21 mouse cellular contexts compared by ENCODE assay signal in the genomic region with DNA sequence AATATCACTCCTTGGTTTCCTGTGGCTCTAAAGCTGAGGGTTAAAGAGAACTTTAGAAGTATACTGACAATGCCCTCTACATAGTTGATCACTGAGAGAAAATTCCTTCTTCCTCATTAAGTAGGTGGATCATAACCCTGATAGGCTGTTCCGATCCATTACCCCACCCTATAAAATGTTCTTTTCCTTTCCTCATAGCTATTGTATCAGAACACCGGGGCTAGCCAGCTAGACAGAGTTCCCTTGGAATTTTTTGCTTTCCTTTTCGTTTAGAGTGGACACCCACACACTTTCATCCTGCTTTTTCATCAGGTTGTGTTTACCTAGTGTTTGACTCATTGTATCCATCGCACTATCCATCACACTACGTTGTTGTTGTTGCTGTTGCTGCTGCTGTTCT. TPM values are rescaled to one million over a fixed set of nuclear protein-coding genes. Genes with fewer than 3 reads are reported as not detected.
DNase-seq lines count a peak whose midpoint lies in the region; ATAC-seq lines count a peak whose summit lies in the region.
"Had no signal": no experiment of that assay in that cellular context is flagged by ENCODE, and none has a peak within 500 bp of the region (broad histone marks: within the 10 kb centered on the region; RNA-seq: fewer than 3 reads in every experiment).

No protein-coding gene starts in this region.

- peak overlapping the region; percentile 38 for H3K27ac ChIP-seq in heart, embryonic 15.5 days
- H3K27ac ChIP-seq in intestine, embryonic 16.5 days (ENCODE audit: low read length): no peak overlapping the region
- 0 out of 2 replicates have a peak overlapping the region, but pooled peaks have one; percentile 44 for H3K27ac ChIP-seq in stomach, embryonic 15.5 days
- no peak overlapping the region for H3K27ac ChIP-seq in neural tube, embryonic 15.5 days (replicated peaks)
- H3K27ac ChIP-seq: embryonic facial prominence, embryonic 12.5 days; hindbrain, embryonic 10.5 days; left cerebral cortex, adult 2 months; limb, embryonic 10.5 days; macrophage had no signal

- H3K4me2 ChIP-seq in heart, embryonic 15.5 days: 0 out of 2 replicates have a peak overlapping the region, but pooled peaks have one; percentile 22
- no peak overlapping the region for H3K4me2 ChIP-seq in intestine, embryonic 16.5 days (ENCODE audit: low read depth, low read length)
- no peak overlapping the region for H3K4me2 ChIP-seq in stomach, embryonic 15.5 days
- H3K4me2 ChIP-seq in neural tube, embryonic 15.5 days: no peak overlapping the region
- H3K4me2 ChIP-seq: embryonic facial prominence, embryonic 12.5 days; midbrain, embryonic 11.5 days had no signal

- H3K36me3 ChIP-seq in heart, embryonic 15.5 days: peaks cover 3% of the 10 kb centered on the region; the same call in 1 of the 2 replicates
- 0 out of 2 replicates have a peak, but pooled peaks cover 4% of the 10 kb centered on the region for H3K36me3 ChIP-seq in intestine, embryonic 16.5 days (ENCODE audit: control insufficient read depth, insufficient read depth, low read length)
- no peaks in the 10 kb centered on the region for H3K36me3 ChIP-seq in stomach, embryonic 15.5 days
- H3K36me3 ChIP-seq in neural tube, embryonic 15.5 days: peaks cover 15% of the 10 kb centered on the region

- no peak for ATAC-seq in heart, embryonic 15.5 days (replicated peaks; ENCODE audit: insufficient number of reproducible peaks, insufficient read depth, low FRiP score, low read depth)
- ATAC-seq in intestine, embryonic 16.5 days: peak; percentile 58
- ATAC-seq in stomach, embryonic 15.5 days (ENCODE audit: insufficient read depth, low FRiP score, low read depth): peak; percentile 8; the same call in 1 of the 2 replicates
- no peak for ATAC-seq in neural tube, embryonic 15.5 days (ENCODE audit: low FRiP score)
- no peak for ATAC-seq in inflammation-experienced regulatory T-cells, adult 6 months
- ATAC-seq: forebrain, embryonic 14.5 days had no signal

- no peaks in the 10 kb centered on the region for H3K27me3 ChIP-seq in heart, embryonic 15.5 days
- no peaks in the 10 kb centered on the region for H3K27me3 ChIP-seq in intestine, embryonic 16.5 days (replicated peaks; ENCODE audit: control insufficient read depth, insufficient read depth, low read length)
- no peaks in the 10 kb centered on the region for H3K27me3 ChIP-seq in stomach, embryonic 15.5 days (replicated peaks)
- no peaks in the 10 kb centered on the region for H3K27me3 ChIP-seq in neural tube, embryonic 15.5 days (replicated peaks)
- H3K27me3 ChIP-seq: embryonic facial prominence, embryonic 12.5 days had no signal

- intact Hi-C loops in heart, postnatal 14 days (cut with DNase I): no loop called here
- intact Hi-C loops in heart, postnatal 25 days (cut with DNase I): no loop called here

- DNase-seq in heart, adult 11 months: peak; percentile 46
- DNase-seq in heart, postnatal 14 days: no peak
- DNase-seq in heart, postnatal 25 days (ENCODE audit: low spot score): no peak
- DNase-seq: cerebellum, adult 9-11 months; gastrocnemius, postnatal 14 days; kidney, adult 9 months; lung, adult 2 months; retina, postnatal 1 day had no signal

- peaks cover 14% of the 10 kb centered on the region for H3K4me1 ChIP-seq in heart, embryonic 15.5 days (replicated peaks)
- H3K4me1 ChIP-seq in intestine, embryonic 16.5 days (ENCODE audit: control insufficient read depth, insufficient read depth, low read length): peaks cover 12% of the 10 kb centered on the region
- peaks cover 6% of the 10 kb centered on the region for H3K4me1 ChIP-seq in stomach, embryonic 15.5 days
- no peaks in the 10 kb centered on the region for H3K4me1 ChIP-seq in neural tube, embryonic 15.5 days
- H3K4me1 ChIP-seq: embryonic facial prominence, embryonic 12.5 days; hindbrain, embryonic 10.5 days had no signal

- H3K9me3 ChIP-seq in heart, embryonic 15.5 days (replicated peaks): no peaks in the 10 kb centered on the region
- H3K9me3 ChIP-seq in intestine, embryonic 16.5 days (ENCODE audit: control insufficient read depth, low read length): no peaks in the 10 kb centered on the region
- no peaks in the 10 kb centered on the region for H3K9me3 ChIP-seq in stomach, embryonic 15.5 days
- H3K9me3 ChIP-seq in neural tube, embryonic 15.5 days (replicated peaks): no peaks in the 10 kb centered on the region
- H3K9me3 ChIP-seq: embryonic facial prominence, embryonic 12.5 days; limb, embryonic 10.5 days had no signal

- H3K4me3 ChIP-seq in heart, embryonic 15.5 days: no peak overlapping the region
- H3K4me3 ChIP-seq in intestine, embryonic 16.5 days (ENCODE audit: low read length): no peak overlapping the region
- no peak overlapping the region for H3K4me3 ChIP-seq in stomach, embryonic 15.5 days (replicated peaks)
- no peak overlapping the region for H3K4me3 ChIP-seq in neural tube, embryonic 15.5 days (replicated peaks)
- H3K4me3 ChIP-seq: embryonic facial prominence, embryonic 12.5 days; erythroblast, embryonic 14.5 days; hindbrain, embryonic 10.5 days; left cerebral cortex, adult 2 months; limb, embryonic 10.5 days had no signal

- 26% methylated on average over 5 of the region's 5 CpGs for WGBS in heart, embryonic 15.5 days
- WGBS in intestine, embryonic 16.5 days: 26% methylated on average over 5 of the region's 5 CpGs
- 41% methylated on average over 5 of the region's 5 CpGs for WGBS in stomach, embryonic 15.5 days
- 80% methylated on average over 5 of the region's 5 CpGs for WGBS in neural tube, embryonic 15.5 days

- no peak overlapping the region for H3K9ac ChIP-seq in heart, embryonic 15.5 days
- H3K9ac ChIP-seq in intestine, embryonic 16.5 days (ENCODE audit: low read depth, low read length): no peak overlapping the region
- H3K9ac ChIP-seq in stomach, embryonic 15.5 days: no peak overlapping the region
- no peak overlapping the region for H3K9ac ChIP-seq in neural tube, embryonic 15.5 days (replicated peaks)
- H3K9ac ChIP-seq: embryonic facial prominence, embryonic 12.5 days had no signal

RNA-seq across cellular contexts. Expression of gene Tstd1, which starts 6.0 kb away (rescaled TPM):
- total RNA-seq in heart, postnatal 14 days (2021): 1 to 10 TPM; 2.2 to 2.5 TPM
- polyA plus RNA-seq in heart, embryonic 15.5 days (2015; fragmentation: Nextera tagmentation; extraction: Ambion mirVana): 2.7 and 3.1 TPM in 2 replicates
- total RNA-seq in heart, postnatal 25 days (2021): 1 to 10 TPM; 1.2 to 1.6 TPM
- polyA plus RNA-seq in intestine, embryonic 16.5 days (2015; fragmentation: Nextera tagmentation; extraction: Ambion mirVana): 5.3 and 5.6 TPM in 2 replicates
- polyA plus RNA-seq in stomach, embryonic 15.5 days (2015; fragmentation: Nextera tagmentation; extraction: Ambion mirVana): 5.3 and 5.9 TPM in 2 replicates
- 4.9 and 6.2 TPM in 2 replicates for polyA plus RNA-seq in neural tube, embryonic 15.5 days (2015; fragmentation: Nextera tagmentation; extraction: Ambion mirVana)
- 10 to 100 TPM in 2 of 3 experiments, 1 to 10 TPM in 1; 9.8 to 17.9 (median 12.6) TPM for polyA plus RNA-seq in inflammation-experienced regulatory T-cells, adult 6 months (2017; shearing (Covaris generic))
- polyA plus RNA-seq: erythroblast, embryonic 14.5 days; macrophage had no signal

RNA-seq across cellular contexts. Expression of gene F11r, which starts 12.7 kb away (rescaled TPM):
- total RNA-seq in heart, postnatal 14 days (2021): 10 to 100 TPM; 46.3 to 48.9 TPM
- polyA plus RNA-seq in heart, embryonic 15.5 days (2015; fragmentation: Nextera tagmentation; extraction: Ambion mirVana): 63.5 and 66.2 TPM in 2 replicates
- total RNA-seq in heart, postnatal 25 days (2021): 10 to 100 TPM; 37.1 to 38.9 TPM
- 101 and 108 TPM in 2 replicates for polyA plus RNA-seq in intestine, embryonic 16.5 days (2015; fragmentation: Nextera tagmentation; extraction: Ambion mirVana)
- polyA plus RNA-seq in stomach, embryonic 15.5 days (2015; fragmentation: Nextera tagmentation; extraction: Ambion mirVana): 108 and 121 TPM in 2 replicates
- 11.8 and 27.5 TPM in 2 replicates for polyA plus RNA-seq in neural tube, embryonic 15.5 days (2015; fragmentation: Nextera tagmentation; extraction: Ambion mirVana)
- 1 to 10 TPM in 1 of 3 experiments, under 1 TPM in 2; 0.32 to 1.0 (median 0.55) TPM for polyA plus RNA-seq in inflammation-experienced regulatory T-cells, adult 6 months (2017; shearing (Covaris generic))
- polyA plus RNA-seq: erythroblast, embryonic 14.5 days had no signal

RNA-seq across cellular contexts. Expression of gene Usf1, which starts 13.5 kb away (rescaled TPM):
- 10 to 100 TPM; 42.3 to 46.1 TPM for total RNA-seq in heart, postnatal 14 days (2021)
- polyA plus RNA-seq in heart, embryonic 15.5 days (2015; fragmentation: Nextera tagmentation; extraction: Ambion mirVana): 48.7 and 57.5 TPM in 2 replicates
- total RNA-seq in heart, postnatal 25 days (2021): 10 to 100 TPM; 38.7 to 42.6 TPM
- 54.6 and 58.1 TPM in 2 replicates for polyA plus RNA-seq in intestine, embryonic 16.5 days (2015; fragmentation: Nextera tagmentation; extraction: Ambion mirVana)
- 63.3 and 66.5 TPM in 2 replicates for polyA plus RNA-seq in stomach, embryonic 15.5 days (2015; fragmentation: Nextera tagmentation; extraction: Ambion mirVana)
- polyA plus RNA-seq in neural tube, embryonic 15.5 days (2015; fragmentation: Nextera tagmentation; extraction: Ambion mirVana): 131 and 149 TPM in 2 replicates
- 10 to 100 TPM; 46.9 to 62.6 (median 57.2) TPM for polyA plus RNA-seq in inflammation-experienced regulatory T-cells, adult 6 months (2017; shearing (Covaris generic))

RNA-seq across cellular contexts. Expression of gene Arhgap30, which starts 35.9 kb away (rescaled TPM):
- 1 to 10 TPM; 2.3 to 4.5 TPM for total RNA-seq in heart, postnatal 14 days (2021)
- polyA plus RNA-seq in heart, embryonic 15.5 days (2015; fragmentation: Nextera tagmentation; extraction: Ambion mirVana): 1.00 and 5.3 TPM in 2 replicates
- 1 to 10 TPM; 2.7 TPM for total RNA-seq in heart, postnatal 25 days (2021)
- 2.0 and 2.5 TPM in 2 replicates for polyA plus RNA-seq in intestine, embryonic 16.5 days (2015; fragmentation: Nextera tagmentation; extraction: Ambion mirVana)
- polyA plus RNA-seq in stomach, embryonic 15.5 days (2015; fragmentation: Nextera tagmentation; extraction: Ambion mirVana): 2.9 and 3.0 TPM in 2 replicates
- 0.88 and 6.0 TPM in 2 replicates for polyA plus RNA-seq in neural tube, embryonic 15.5 days (2015; fragmentation: Nextera tagmentation; extraction: Ambion mirVana)
- 10 to 100 TPM; 73.5 to 84.6 (median 78.0) TPM for polyA plus RNA-seq in inflammation-experienced regulatory T-cells, adult 6 months (2017; shearing (Covaris generic))

RNA-seq across cellular contexts. Expression of gene Nectin4, which starts 54.7 kb away (rescaled TPM):
- total RNA-seq in heart, postnatal 14 days (2021): under 1 TPM; 0.14 to 0.15 TPM
- 0.26 and 1.2 TPM in 2 replicates for polyA plus RNA-seq in heart, embryonic 15.5 days (2015; fragmentation: Nextera tagmentation; extraction: Ambion mirVana)
- under 1 TPM; 0.21 to 0.42 TPM for total RNA-seq in heart, postnatal 25 days (2021)
- 2.8 and 3.8 TPM in 2 replicates for polyA plus RNA-seq in intestine, embryonic 16.5 days (2015; fragmentation: Nextera tagmentation; extraction: Ambion mirVana)
- 19.3 and 26.5 TPM in 2 replicates for polyA plus RNA-seq in stomach, embryonic 15.5 days (2015; fragmentation: Nextera tagmentation; extraction: Ambion mirVana)
- 3.7 and 5.6 TPM in 2 replicates for polyA plus RNA-seq in neural tube, embryonic 15.5 days (2015; fragmentation: Nextera tagmentation; extraction: Ambion mirVana)
- under 1 TPM in 2 of 3 experiments, not detected in 1; 0.09 to 0.25 TPM for polyA plus RNA-seq in inflammation-experienced regulatory T-cells, adult 6 months (2017; shearing (Covaris generic))
- total RNA-seq: gastrocnemius, postnatal 14 days had no signal
- polyA plus RNA-seq: erythroblast, embryonic 14.5 days had no signal

Comparison
In these comparisons a context has a peak if more than half of its experiments do, and no peak if none do; other contexts are left out.
1. ATAC-seq: peak in intestine, embryonic 16.5 days (single experiment) and stomach, embryonic 15.5 days (single experiment); none in heart, embryonic 15.5 days (single experiment), neural tube, embryonic 15.5 days (single experiment) and inflammation-experienced regulatory T-cells, adult 6 months (single experiment).
2. H3K27ac ChIP-seq: peak in heart, embryonic 15.5 days (single experiment) and stomach, embryonic 15.5 days (single experiment); none in intestine, embryonic 16.5 days (single experiment) and neural tube, embryonic 15.5 days (single experiment).